Mouse (Mus musculus): ENCODE results near the gene Gramd2.

Gramd2 gene

DNA sequence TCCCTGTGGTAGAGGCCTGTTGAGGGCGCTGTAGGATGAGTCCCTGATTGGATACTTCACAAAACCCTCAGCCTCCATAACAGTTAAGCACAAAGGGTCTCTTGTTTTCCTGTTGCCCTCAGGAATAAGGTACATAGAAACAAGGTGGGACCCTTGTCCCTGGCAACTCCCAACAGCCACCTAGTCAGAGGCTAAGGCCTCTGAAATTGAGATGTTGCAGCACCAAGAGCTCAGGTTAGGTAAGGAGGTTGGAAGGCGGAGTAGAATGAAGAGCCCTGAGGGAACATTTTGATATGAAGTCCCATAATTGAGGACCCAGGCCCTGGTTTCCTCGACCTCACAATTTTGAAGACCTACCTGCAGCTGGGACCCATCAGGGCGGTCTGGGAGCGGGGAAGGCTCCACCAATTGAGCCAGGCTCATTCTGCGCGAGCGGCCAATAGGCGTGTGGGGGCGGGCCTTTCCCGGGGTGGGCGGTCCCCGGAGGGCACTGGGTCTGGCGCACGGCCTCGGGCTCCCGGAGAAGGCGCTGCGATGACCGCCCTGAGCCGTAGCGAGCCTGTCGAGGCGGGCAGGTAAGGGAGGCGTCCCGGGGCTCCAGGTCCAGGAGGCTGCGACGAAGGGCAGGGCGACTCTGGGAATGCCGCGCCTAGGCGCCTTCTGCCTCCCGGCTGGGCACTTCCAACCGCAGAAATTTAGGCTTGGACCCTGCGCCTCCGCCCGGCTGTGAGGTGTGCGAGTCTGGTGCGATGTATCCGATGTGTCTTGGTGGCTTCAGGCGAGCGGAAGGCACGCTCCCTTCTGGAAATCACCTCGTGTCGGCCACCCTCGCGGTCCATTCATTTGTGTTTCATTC, at the start of gene Gramd2:
Gene Gramd2 (plus strand): TSS at position 467 of the 856 bp plus-strand sequence.
- CTCF ChIA-PET = interaction anchor here in 3 of 4 experiments (0.5 to 2.3 kb wide), 13 partner anchors 10 to 408 kb away, joined by 3 to 13 read pairs (median 4); partner anchors contain the start of gene Pkm (in 1 of the 3)
- POLR2A ChIA-PET = interaction anchor here (0.6 to 38.3 kb wide), 44 partner anchors 7 to 405 kb away, joined by 3 to 1470 read pairs (median 4); partner anchors contain the start of genes Pkm (in 3 of the 4), Celf6 (in 2 of the 4), Adpgk (in 1 of the 4) and Arih1 (in 1 of the 4)

DNA sequence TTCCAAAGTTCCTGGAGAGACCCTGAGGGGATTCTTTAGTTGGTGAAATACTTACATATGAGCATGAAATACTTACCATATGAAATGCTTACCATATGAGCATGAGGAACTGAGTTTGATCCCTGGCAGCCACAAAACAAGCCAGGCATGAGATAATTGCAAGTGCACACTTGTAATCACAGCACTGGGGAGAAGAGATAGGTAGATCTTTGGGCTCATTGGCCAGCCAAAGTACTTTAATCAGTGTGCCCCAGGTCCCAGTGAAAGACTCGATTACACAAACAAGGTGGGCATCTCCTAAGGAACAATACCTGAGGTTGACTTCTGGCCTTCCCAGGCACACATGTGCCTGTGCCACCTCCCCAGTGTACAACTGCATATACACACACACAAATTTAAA, 41.6 kb upstream of the Gramd2 start:
- CTCF ChIA-PET = interaction anchor here in 2 of 4 experiments (0.7 to 1.1 kb wide), 2 partner anchors 42 to 1362 kb away, joined by 3 to 4 read pairs; no protein-coding TSS in a partner anchor

DNA sequence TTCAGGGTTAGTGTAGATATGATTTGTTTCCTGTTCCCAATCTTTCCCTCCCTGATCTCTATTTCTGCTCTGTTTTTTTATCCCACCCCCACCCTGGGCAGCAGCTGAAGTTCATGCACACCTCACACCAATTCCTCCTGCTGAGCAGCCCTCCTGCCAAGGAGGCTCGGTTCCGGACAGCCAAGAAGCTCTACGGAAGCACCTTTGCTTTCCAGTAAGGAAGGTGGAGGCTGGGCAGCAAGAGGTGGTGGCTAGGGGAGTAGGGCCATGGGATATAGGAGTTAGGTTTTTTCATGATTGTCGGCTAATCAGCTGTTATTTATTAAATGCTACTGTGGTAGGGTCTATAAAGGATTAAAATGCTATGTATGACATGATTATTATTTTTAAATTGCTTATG, 40.0 kb upstream of the Gramd2 start:
- ChIA-PET POLR2A (interaction anchor here (0.6 to 14.5 kb wide), 15 partner anchors 8 to 421 kb away, joined by 3 to 185 read pairs (median 4); partner anchors contain the start of gene Pkm (in 3 of the 4)), CTCF (no interaction called here)

More for the DNA sequence above, 41.6 kb upstream of the Gramd2 start:
- POLR2A ChIA-PET = interaction anchor here in 2 of 4 experiments (1.1 to 14.5 kb wide), 3 partner anchors 18 to 21 kb away, joined by 4 to 185 read pairs (median 29); partner anchors contain the start of gene Pkm (in 2 of the 2)

DNA sequence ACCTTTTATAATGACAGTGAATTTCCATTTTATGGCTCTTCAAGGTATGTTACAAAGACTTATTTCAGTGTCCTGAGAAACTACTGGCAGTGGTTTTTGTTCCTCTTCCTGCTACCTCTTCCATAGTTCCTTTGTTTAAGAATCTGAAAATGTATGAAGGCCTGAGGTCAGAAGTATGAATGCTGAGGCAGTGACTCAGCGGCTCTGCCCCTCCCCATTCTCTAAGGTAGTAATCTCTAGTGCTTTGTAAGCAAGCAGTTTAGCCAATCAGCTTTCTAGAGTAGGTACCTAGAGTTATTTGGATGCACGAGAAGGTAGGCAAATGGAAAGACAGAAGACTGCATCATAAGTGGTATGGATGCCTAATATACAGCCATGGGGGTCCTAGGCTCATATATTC, 38.6 kb upstream of the Gramd2 start:
- ChIA-PET POLR2A (interaction anchor here in 2 of 4 experiments (1.1 to 14.5 kb wide), 5 partner anchors 10 to 28 kb away, joined by 3 to 185 read pairs (median 4); partner anchors contain the start of gene Pkm (in 2 of the 2)), CTCF (no interaction called here)

DNA sequence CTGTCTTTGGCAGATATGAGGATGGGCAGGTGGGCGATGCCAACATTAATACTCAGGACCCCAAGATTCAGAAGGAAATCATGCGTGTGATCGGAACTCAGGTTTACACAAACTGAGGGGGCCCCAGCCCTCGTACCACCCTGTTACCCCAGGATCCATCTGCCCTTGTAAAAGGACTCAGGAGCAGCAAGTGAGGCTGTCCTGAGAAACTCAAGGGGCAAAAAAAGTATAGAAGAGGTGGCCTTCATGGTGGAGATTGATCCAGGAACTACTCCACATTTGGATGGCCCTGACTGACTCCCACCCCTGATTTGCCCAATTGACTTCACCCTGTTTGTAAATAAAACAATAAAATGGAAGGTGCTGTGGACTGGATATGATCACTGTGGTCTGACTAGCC, 30.0 kb upstream of the Gramd2 start:
- POLR2A ChIA-PET = interaction anchor here in 1 of 4 experiments (1.0 to 22.8 kb wide), 3 partner anchors 7 to 75 kb away, joined by 3 to 1470 read pairs (median 13); partner anchors contain the start of genes Gramd2 and Pkm
- CTCF ChIA-PET = no interaction called here

DNA sequence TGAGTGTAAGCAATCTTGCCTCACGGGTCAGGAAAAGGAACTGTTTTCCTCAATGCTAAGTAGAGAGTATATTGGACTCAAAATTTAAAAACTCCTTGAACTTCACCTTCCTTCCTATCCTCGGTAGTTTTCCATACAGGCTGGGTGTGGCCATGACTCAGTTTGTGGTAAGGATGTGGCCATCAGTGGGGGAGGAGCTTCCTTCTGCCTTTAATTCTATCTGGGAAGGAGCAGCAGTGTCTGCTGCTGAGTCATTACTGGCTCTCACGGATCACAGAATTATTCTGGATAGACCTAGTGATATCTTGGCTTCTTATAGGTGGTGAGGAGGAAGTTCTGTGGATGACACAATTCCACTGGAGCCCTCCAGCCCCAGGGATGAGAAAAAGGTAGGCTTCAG, 26.6 kb upstream of the Gramd2 start:
- POLR2A ChIA-PET = interaction anchor here (0.5 to 22.8 kb wide), 41 partner anchors 8 to 362 kb away, joined by 3 to 1470 read pairs (median 3); partner anchors contain the start of genes Celf6 (in 2 of the 4), Adpgk (in 1 of the 4), Gramd2 (in 1 of the 4) and Hexa (in 1 of the 4)
- CTCF ChIA-PET = interaction anchor here in 1 of 4 experiments (1.2 kb wide), 1 partner anchor 16 kb away, joined by 4 read pairs; no protein-coding TSS in a partner anchor

DNA sequence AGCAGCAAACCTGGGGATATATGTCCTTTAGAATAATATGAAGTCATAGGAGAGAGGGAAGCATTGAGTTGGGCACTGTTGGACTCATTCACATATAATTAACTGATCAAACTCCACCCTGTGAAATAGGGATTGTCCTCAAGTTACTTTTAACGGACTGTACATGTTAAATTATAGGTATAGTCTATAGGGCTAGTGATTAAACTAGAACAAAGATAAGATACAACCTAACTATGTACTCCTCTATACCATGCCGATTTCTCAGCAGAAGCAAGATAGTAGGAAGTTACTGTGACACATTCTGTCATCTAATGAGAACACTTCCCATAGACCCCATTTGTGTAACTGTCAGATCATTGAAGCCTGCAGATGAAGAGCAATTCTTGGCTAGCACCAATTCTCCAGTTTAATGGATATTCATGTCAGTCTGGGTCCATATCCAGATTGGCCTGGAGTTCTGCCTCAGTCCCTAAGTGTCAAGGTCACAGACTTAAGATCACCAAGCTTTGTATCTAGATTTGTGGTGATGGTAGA, 25.4 kb upstream of the Gramd2 start:
- CTCF ChIA-PET = no interaction called here

DNA sequence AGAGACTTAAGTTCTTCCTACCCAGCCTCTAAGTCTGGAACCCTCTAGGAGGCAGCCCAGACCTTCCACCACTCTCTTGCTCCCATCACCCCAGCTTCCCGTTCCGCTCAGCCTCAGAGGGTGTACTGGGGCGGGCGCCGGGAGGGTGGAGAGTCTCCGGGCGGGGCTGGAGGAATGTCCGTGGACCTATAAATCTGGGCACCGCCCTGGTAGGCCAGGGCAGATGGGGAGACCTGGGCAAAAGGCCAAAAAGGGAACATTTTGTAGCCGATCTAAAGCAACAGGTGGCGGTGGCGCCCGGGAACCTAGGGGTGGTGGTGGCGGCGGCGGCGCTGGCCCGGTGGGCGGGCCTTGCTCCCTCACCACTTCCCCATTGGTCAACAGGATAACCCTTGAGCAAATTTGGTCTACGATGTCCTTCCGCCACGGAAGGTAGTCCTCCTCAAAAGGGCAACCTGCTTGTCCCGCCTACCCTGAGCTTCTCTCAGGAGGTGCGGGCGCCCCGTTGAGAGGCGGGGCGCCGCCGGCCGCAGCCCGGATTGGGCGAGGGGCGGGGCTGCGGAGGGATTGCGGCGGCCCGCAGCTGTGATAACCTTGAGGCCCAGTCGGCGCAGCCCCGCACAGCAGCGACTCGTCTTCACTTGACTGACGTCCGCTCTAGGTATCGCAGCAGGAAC, 23.8 kb upstream of the Gramd2 start, which contains the start of gene Pkm:
Gene Pkm (plus strand): TSS at position 411 of the 677 bp plus-strand sequence.
- ChIA-PET CTCF (interaction anchor here (0.6 to 2.1 kb wide), 11 partner anchors 9 to 1200 kb away, joined by 3 to 15 read pairs (median 4); partner anchors contain the start of genes Celf6 (in 1 of the 4) and Gramd2 (in 1 of the 4)), POLR2A (interaction anchor here (0.5 to 22.8 kb wide), 173 partner anchors 7 to 1820 kb away, joined by 3 to 1470 read pairs (median 5); partner anchors contain the start of genes Adpgk (in 3 of the 4), Arih1 (in 3 of the 4), Celf6 (in 3 of the 4) and Gramd2 (in 3 of the 4))

More for the DNA sequence above, 25.4 kb upstream of the Gramd2 start:
- POLR2A ChIA-PET = interaction anchor here in 2 of 4 experiments (1.2 to 22.8 kb wide), 5 partner anchors 10 to 69 kb away, joined by 3 to 1470 read pairs (median 185); partner anchors contain the start of gene Gramd2 (in 1 of the 2)

DNA sequence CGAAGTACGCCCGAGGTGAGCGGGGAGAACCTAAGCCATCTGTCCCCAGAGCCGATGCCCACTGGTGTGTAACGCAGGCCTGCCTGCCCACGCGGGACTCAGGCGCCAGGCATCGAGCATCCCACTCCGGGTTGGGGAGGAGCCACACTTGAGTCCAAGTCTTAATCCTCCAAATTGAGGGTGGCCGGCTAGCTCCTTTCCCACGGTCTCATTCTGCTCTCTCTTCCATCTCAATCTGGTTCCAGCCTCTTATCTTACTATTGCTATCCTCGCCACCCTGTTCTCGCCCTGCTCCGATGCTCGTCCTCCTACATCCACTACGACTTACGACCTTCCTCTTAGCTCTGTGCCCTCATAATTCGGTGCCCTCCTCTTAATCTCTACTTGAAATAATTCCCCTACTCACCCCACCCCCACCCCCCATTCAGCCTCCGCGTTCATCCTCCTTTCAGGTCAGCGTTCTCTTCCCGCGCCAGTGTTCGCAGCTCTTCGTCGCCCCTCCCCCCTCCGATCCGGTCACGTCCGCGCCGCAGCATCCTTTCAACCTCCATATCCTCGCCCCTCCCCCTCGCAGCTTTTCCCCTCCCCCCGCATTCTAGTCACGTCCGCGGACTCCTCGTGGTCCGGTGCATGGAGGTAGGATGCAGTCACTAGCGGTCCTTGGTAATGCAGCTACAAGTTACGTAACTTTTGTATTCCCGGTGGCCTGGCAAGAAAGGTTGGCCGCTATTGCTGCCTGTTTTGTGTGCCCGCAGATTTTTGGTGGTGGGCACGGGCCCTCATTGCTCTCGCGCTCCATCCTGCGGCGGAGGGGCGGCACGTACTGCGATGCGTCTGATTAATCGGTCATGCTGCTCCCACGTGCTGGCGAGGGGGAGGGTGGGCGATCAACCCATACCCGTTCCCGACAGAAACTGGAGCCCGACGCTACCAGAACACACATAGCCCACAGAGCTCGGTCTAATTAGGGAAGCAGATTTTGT, 23.0 kb upstream of the Gramd2 start:
- POLR2A ChIA-PET = interaction anchor here (0.6 to 22.8 kb wide), 174 partner anchors 8 to 1820 kb away, joined by 3 to 1470 read pairs (median 5); partner anchors contain the start of genes Adpgk (in 3 of the 4), Arih1 (in 3 of the 4), Celf6 (in 3 of the 4) and Gramd2 (in 3 of the 4)
- CTCF ChIA-PET = interaction anchor here (0.6 to 3.0 kb wide), 11 partner anchors 8 to 891 kb away, joined by 3 to 26 read pairs (median 4); partner anchors contain the start of gene Gramd2 (in 1 of the 4)

DNA sequence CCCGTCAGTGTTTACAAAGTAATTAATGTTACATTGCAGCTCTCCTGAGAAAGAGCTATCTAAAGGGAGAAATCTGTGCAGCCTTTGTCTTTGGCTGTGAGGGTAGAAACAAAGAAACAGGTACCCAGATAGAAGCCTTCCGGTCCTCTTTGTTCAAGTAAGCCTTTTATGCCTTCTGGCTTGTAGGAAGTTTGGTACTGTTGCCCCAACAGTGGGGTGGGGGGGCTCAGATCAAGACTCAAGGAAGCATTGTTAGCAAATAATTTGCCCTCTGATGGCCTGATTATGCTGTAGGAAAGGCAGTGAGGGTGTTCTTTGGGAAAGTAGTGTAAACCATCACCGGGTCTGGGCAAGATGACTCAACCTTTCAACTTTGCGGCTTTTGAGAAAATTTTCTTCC, 21.8 kb upstream of the Gramd2 start:
- ChIA-PET CTCF (interaction anchor here in 2 of 4 experiments (2.1 to 3.0 kb wide), 2 partner anchors 10 to 17 kb away, joined by 23 to 26 read pairs; no protein-coding TSS in a partner anchor), POLR2A (interaction anchor here in 3 of 4 experiments (0.5 to 22.8 kb wide), 48 partner anchors 9 to 1811 kb away, joined by 3 to 1470 read pairs (median 18); partner anchors contain the start of genes Celf6 (in 3 of the 3), Gramd2 (in 3 of the 3), Adpgk (in 2 of the 3) and Hexa (in 2 of the 3))

DNA sequence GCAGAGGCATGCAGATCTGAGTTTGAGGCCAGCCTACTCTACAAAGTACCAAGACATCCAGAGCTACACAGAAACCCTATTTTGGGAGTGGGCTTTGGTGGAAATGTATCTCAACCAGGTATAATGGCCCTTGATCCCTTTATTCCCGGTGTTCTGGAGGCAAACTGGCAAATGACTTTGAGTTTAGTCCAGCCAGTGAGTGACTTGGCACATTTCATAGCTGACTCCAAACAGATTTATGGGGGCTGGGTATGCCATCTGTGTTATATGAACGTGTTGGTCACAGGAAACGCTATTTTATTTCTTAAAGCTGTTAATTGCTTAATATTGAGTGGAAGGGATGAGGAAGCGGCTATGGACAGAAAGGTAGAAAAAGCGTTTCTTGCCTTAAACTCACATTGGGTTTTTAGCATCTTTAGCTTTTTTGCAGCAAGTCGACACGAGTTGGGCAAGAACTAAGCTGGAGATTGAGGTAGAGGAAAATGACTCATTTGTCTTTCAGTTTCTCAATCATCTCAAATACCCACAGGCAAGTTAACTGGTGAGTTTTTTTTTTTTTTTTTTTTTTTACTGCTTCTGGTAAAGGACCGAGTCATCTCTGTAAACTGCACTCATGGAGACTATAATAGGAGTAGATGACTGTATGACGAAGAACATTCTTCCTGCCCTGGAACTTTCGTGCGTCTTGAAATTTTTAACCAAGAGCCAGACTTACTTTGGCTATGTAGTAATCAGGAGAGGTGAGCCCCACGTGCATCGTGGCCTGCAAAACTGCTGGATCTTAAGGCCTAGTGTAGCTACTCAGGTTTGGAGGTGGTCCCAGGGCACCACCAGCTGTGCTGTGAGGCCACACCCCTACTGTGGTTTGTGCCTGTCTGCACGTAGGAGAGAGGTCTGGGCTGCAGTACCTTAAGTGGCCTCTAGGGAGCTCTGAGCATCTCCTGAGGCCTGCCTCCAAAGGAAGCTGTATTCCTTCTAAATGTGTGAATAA, 20.6 kb upstream of the Gramd2 start:
- POLR2A ChIA-PET = interaction anchor here (0.5 to 22.8 kb wide), 89 partner anchors 8 to 1974 kb away, joined by 3 to 1470 read pairs (median 4); partner anchors contain the start of genes Gramd2 (in 4 of the 4), Adpgk (in 2 of the 4), Celf6 (in 2 of the 4) and Myo9a (in 2 of the 4)
- CTCF ChIA-PET = interaction anchor here (0.6 to 3.0 kb wide), 19 partner anchors 9 to 1411 kb away, joined by 3 to 26 read pairs (median 5); partner anchors contain the start of genes Gramd2 (in 2 of the 4), Myo9a (in 1 of the 4) and Senp8 (in 1 of the 4)

DNA sequence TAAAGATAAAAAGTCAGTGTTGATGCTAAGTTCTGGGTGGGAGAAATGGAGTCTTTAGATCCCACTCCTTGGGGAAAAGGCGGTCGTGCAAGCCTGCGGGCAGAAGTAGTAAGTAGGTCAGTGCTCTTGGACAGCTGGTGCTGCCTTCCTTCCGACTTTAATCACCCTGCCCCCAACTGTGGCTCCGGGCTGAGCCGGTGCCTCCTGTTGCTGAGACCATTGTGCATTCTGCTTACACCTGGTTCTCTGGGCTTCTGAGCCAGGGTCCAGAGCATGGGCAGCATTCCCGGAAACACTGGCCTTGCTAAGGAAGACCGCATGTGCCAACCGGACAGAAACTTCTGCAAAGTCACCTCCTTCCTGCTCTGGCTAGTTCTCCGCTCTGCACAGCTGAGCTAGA, 19.5 kb upstream of the Gramd2 start:
- ChIA-PET CTCF (interaction anchor here (0.6 to 3.0 kb wide), 14 partner anchors 8 to 178 kb away, joined by 3 to 26 read pairs (median 5); partner anchors contain the start of genes Gramd2 (in 1 of the 4), Myo9a (in 1 of the 4) and Senp8 (in 1 of the 4)), POLR2A (interaction anchor here (0.6 to 22.8 kb wide), 47 partner anchors 6 to 369 kb away, joined by 3 to 1470 read pairs (median 7); partner anchors contain the start of genes Gramd2 (in 4 of the 4), Adpgk (in 2 of the 4), Celf6 (in 2 of the 4) and Myo9a (in 2 of the 4))

DNA sequence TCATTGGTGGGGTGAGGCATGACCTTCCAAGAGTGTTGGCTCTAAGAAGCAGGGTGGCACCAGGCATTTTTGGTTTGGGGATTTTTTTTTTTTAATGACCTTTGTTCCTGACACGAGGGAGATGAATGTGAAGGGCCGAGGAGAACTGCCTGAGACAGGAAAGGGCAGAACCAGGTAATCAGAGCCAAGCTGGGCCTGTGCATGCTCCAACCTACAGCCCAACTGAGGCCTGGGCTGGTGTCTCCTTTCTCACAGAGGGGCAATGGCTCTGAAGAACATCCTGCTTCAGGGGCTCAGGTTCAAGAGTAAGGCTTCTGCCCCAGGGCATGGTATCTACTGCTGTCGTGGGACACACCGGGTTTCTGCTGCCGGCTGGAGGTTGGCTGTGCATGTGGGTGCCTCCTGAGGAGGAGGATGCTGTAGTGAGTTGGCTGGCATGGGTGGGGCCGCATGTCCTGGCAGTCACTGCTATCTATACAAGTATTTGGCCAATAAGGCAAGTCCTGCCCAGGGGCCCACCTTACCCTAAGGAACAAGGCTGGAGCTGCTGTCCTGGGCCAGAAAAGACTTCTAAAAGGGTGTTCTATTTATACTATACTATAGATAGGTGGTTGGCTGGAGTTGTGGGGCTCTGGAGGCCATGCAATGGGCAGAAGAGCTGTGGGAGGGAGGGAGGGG, 18.5 kb upstream of the Gramd2 start:
- ChIA-PET POLR2A (interaction anchor here (0.6 to 38.3 kb wide), 18 partner anchors 3 to 136 kb away, joined by 3 to 1470 read pairs (median 5); partner anchors contain the start of genes Gramd2 (in 2 of the 4), Celf6 (in 1 of the 4), Parp6 (in 1 of the 4) and Pkm (in 1 of the 4)), CTCF (no interaction called here)

DNA sequence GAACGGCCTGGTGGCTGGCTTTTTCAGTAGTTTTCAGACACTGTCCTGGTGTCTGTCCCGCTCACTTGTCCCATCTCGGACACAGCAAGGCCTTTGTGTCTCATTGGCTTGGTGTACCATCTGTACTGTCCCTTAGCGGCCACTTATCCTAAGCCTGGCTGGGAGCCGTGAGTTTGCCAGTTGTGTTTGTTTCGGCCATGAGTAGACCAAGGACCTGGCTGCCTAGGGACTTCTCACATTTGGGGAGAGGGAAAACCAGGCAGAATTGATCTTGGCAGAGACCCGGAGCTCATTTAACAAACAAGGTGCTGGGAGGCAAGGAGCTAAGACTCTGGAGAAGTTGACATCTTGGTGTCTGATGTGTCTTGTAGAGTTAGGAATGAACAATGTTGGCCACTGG, 16.7 kb upstream of the Gramd2 start:
- POLR2A ChIA-PET = interaction anchor here (0.7 to 38.3 kb wide), 16 partner anchors 4 to 357 kb away, joined by 3 to 1470 read pairs (median 10); partner anchors contain the start of genes Gramd2 (in 2 of the 4), Myo9a (in 2 of the 4), Pkm (in 2 of the 4) and Senp8 (in 2 of the 4)
- CTCF ChIA-PET = interaction anchor here in 1 of 4 experiments (1.5 kb wide), 1 partner anchor 14 kb away, joined by 3 read pairs; no protein-coding TSS in a partner anchor
